Mouse (Mus musculus): ENCODE measurements around the gene Hist1h2ag.

DNA sequence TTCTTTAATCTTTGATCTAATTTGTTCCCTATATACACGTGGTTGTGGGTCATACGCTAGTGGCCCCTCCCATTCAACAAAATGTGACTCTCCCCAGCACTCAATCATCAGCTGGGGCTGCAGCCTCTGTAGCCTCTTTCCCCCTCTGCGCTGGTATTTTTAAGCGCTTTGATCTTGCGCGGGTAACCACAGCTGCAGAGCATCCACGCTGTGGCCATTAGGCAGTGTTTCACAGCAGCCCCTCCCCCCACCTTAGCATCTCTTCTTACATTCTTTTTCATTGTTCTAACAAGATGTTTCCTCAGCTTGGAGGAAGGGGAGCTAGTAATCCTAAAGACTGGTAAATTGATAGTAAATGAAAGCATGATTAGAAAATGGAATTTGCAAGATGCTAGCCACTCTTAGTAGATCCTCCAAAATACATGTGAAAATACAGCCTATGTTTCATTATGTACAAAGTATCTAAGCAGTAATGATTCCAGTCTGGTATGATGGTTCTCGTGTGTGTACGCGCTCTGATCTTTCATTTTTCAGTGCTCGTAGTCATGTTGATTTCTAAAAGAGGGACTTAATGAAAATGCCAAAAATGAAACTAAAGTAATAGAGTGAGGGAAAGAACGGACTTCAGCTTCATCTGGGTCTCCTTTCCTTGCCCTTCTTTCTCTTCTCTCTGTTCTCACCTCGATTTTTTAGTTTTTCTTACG, 7.1 kb upstream of the Hist1h2ag start:
- no peak for TF ChIP-seq GATA1 (IDR thresholded peaks at IDR 0.05; ENCODE audit: low read length)
- TF ChIP-seq TAL1 (IDR thresholded peaks at IDR 0.05; ENCODE audit: low read length), result no peak
